Mouse (Mus musculus): ENCODE results near the gene Pmp22. TPM values are rescaled to one million over a fixed set of nuclear protein-coding genes. Genes with fewer than 3 reads are reported as not detected.
A peak's percentile ranks its signal among the peaks of the same experiment; 100 is the strongest.

The Pmp22 gene
- polyA plus RNA-seq, 1 experiment: 57.8 TPM

DNA sequence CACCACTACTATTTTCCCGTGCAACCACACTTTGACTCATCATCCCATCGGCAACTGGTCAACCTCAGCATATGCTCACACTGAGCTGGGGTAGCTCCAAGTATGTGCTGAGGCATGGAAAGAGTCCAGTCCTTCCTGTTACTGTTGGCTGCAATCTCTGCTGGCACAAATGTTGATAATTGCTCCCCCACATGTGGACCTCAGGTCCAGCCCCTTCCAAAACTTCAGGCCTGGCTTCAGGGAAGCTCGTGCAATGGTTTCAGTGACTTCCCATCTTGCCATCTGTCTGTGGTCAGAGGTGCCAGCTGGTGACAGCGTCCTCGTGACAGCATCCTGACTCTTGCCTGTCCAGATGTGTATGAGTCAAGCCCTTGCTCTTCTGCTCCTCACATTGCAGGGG, 44.8 kb downstream of the Pmp22 start:
- H3K27me3 ChIP-seq (ENCODE audit: control insufficient read depth, insufficient read depth, low read length, poor library complexity, severe bottlenecking): no peaks in the 10 kb centered on the region
- H3K4me3 ChIP-seq (ENCODE audit: low read depth, low read length): no peak overlapping the region
- no peak for TF ChIP-seq POLR2A (IDR thresholded peaks at IDR 0.05; ENCODE audit: insufficient read depth, low read length)
- TF ChIP-seq EP300 (IDR thresholded peaks at IDR 0.05; ENCODE audit: insufficient read depth, low read depth, low read length): no peak
- no peak for TF ChIP-seq CTCF (IDR thresholded peaks at IDR 0.05; ENCODE audit: low read depth, low read length)
- H3K27ac ChIP-seq (ENCODE audit: insufficient read depth, low read length): no peak overlapping the region
- H3K36me3 ChIP-seq (ENCODE audit: control insufficient read depth, insufficient read depth, low read length, poor library complexity, severe bottlenecking): no peaks in the 10 kb centered on the region
- H3K9me3 ChIP-seq (replicated peaks; ENCODE audit: control insufficient read depth, insufficient read depth, low read length, poor library complexity, severe bottlenecking): no peaks in the 10 kb centered on the region
- no peaks in the 10 kb centered on the region for H3K4me1 ChIP-seq (ENCODE audit: control insufficient read depth, insufficient read depth, low read length)
- no peak overlapping the region for H3K9ac ChIP-seq (ENCODE audit: low read depth, poor library complexity, severe bottlenecking)

DNA sequence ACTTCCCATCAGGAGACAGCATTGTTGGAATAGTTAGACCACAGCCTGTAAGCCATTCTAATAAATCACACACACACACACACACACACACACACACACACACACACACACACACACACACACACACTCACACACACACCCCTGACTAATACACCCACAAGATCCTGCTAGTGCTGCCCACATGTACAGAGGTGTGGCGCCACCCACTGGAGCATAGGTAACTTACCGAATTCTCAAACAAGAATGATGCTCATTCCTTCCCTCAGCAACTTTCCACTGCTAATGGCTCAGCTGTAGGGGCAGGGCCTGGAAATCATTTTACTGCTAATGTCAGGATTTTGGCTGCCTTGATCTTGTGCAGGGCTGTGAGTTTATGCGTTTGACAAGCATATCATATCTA, 46.5 kb downstream of the Pmp22 start:
- H3K27ac ChIP-seq (ENCODE audit: insufficient read depth, low read length): no peak overlapping the region
- no peaks in the 10 kb centered on the region for H3K36me3 ChIP-seq (ENCODE audit: control insufficient read depth, insufficient read depth, low read length, poor library complexity, severe bottlenecking)
- peak; percentile 72 for TF ChIP-seq CTCF (IDR thresholded peaks at IDR 0.05; ENCODE audit: low read depth, low read length)
- no peak for TF ChIP-seq POLR2A (IDR thresholded peaks at IDR 0.05; ENCODE audit: insufficient read depth, low read length)
- no peaks in the 10 kb centered on the region for H3K9me3 ChIP-seq (replicated peaks; ENCODE audit: control insufficient read depth, insufficient read depth, low read length, poor library complexity, severe bottlenecking)
- H3K4me1 ChIP-seq (ENCODE audit: control insufficient read depth, insufficient read depth, low read length): no peaks in the 10 kb centered on the region
- H3K4me3 ChIP-seq (ENCODE audit: low read depth, low read length): no peak overlapping the region
- H3K9ac ChIP-seq (ENCODE audit: low read depth, poor library complexity, severe bottlenecking): no peak overlapping the region
- H3K27me3 ChIP-seq (ENCODE audit: control insufficient read depth, insufficient read depth, low read length, poor library complexity, severe bottlenecking): no peaks in the 10 kb centered on the region

DNA sequence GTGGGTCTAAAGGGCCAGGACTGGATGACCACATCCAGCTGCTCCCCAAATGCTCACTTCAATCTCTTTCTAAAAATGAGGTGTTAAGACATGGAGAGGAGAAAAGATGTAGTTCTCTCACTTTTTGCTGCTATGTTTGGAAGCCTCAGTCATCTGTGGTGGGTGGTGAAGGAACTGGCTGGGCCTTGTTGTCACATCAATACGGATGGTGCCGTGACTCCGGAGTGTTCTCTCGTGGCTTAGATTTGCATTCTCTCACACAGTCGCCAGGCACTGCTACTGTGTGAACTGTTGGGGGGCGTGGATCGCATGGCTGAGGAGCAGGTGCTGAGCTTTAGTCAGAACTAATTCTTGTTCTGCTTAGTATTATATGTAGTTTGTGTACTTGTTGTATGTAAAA, 47.6 kb downstream of the Pmp22 start:
- H3K27ac ChIP-seq (ENCODE audit: insufficient read depth, low read length): no peak overlapping the region
- no peaks in the 10 kb centered on the region for H3K27me3 ChIP-seq (ENCODE audit: control insufficient read depth, insufficient read depth, low read length, poor library complexity, severe bottlenecking)
- H3K9ac ChIP-seq (ENCODE audit: low read depth, poor library complexity, severe bottlenecking): no peak overlapping the region
- H3K4me1 ChIP-seq (ENCODE audit: control insufficient read depth, insufficient read depth, low read length): peaks cover 2% of the 10 kb centered on the region
- no peaks in the 10 kb centered on the region for H3K36me3 ChIP-seq (ENCODE audit: control insufficient read depth, insufficient read depth, low read length, poor library complexity, severe bottlenecking)
- TF ChIP-seq EP300 (IDR thresholded peaks at IDR 0.05; ENCODE audit: insufficient read depth, low read depth, low read length): no peak
- TF ChIP-seq POLR2A (IDR thresholded peaks at IDR 0.05; ENCODE audit: insufficient read depth, low read length): no peak
- no peak for TF ChIP-seq CTCF (IDR thresholded peaks at IDR 0.05; ENCODE audit: low read depth, low read length)
- no peaks in the 10 kb centered on the region for H3K9me3 ChIP-seq (replicated peaks; ENCODE audit: control insufficient read depth, insufficient read depth, low read length, poor library complexity, severe bottlenecking)
- H3K4me3 ChIP-seq (ENCODE audit: low read depth, low read length): no peak overlapping the region

DNA sequence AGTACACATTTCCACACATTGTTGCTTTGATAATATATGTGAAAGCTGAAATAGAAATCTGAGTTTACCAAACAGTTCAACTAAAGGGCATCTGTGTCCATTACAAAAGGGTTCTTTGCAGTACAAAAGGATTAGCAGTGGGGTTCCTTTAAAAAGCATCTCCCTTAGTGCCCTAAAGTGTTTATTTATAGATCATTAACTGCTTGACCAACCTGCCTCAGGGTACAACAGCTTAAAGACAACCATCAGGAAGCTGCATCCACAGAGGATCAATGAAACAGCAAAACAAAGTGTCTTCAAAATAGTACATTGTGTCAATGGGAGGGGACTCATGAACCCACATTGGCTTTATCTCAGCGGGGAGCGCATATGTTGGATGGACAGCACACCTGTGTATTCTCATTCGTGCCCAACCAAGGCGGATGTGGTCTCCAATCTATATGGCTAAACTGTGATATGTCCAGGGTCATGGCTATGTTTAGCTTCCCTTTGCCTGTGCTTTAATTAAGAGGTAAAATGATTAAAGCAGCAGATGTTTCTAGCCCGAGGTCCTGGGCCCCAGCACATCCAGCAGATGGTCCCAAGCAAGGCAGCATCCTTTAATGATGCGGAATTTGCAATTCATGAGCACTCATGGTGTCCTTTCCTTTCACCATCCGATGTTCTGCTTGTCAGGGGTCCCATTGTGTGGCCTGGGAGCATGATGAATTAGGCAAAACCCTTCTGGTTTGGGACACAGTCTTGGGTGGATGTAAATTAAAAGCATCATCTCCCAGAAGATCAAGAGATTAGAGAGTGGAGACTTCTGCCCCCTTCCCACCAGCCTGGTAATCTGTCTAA, 51.7 kb downstream of the Pmp22 start:
- Histone ChIP-seq H3K27ac (ENCODE audit: insufficient read depth, low read length) (no peak overlapping the region), H3K4me3 (ENCODE audit: low read depth, low read length) (no peak overlapping the region), H3K9me3 (replicated peaks; ENCODE audit: control insufficient read depth, insufficient read depth, low read length, poor library complexity, severe bottlenecking) (no peaks in the 10 kb centered on the region), H3K27me3 (ENCODE audit: control insufficient read depth, insufficient read depth, low read length, poor library complexity, severe bottlenecking) (no peaks in the 10 kb centered on the region), H3K4me1 (ENCODE audit: control insufficient read depth, insufficient read depth, low read length) (peaks cover 2% of the 10 kb centered on the region), H3K9ac (ENCODE audit: low read depth, poor library complexity, severe bottlenecking) (no peak overlapping the region), H3K36me3 (ENCODE audit: control insufficient read depth, insufficient read depth, low read length, poor library complexity, severe bottlenecking) (no peaks in the 10 kb centered on the region)
- TF ChIP-seq EP300 (IDR thresholded peaks at IDR 0.05; ENCODE audit: insufficient read depth, low read depth, low read length): peak; percentile 58; the same call in 1 of the 2 replicates
- no peak for TF ChIP-seq CTCF (IDR thresholded peaks at IDR 0.05; ENCODE audit: low read depth, low read length)
- TF ChIP-seq POLR2A (IDR thresholded peaks at IDR 0.05; ENCODE audit: insufficient read depth, low read length): no peak

DNA sequence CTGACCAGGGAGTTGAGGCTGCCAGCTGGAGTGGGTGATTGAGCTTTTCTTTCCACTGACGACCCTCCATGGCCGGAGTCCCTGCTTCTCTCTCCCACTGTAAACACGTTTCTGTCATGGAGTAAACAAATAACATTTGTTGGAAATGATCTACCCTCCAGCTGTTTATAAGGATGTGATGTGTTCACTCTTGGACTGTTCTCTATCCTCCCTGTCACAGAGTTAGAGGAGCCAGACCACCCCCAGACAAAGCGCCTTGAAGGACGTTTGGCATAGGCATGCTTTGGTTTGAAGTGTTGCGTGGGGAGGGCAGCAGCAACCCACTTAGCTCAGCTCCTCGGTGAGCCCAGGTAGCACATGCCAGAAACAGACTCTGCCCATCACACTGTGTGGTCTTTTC, 60.0 kb downstream of the Pmp22 start:
- H3K27me3 ChIP-seq (ENCODE audit: control insufficient read depth, insufficient read depth, low read length, poor library complexity, severe bottlenecking): no peaks in the 10 kb centered on the region
- no peak overlapping the region for H3K27ac ChIP-seq (ENCODE audit: insufficient read depth, low read length)
- no peak overlapping the region for H3K4me3 ChIP-seq (ENCODE audit: low read depth, low read length)
- no peaks in the 10 kb centered on the region for H3K4me1 ChIP-seq (ENCODE audit: control insufficient read depth, insufficient read depth, low read length)
- TF ChIP-seq POLR2A (IDR thresholded peaks at IDR 0.05; ENCODE audit: insufficient read depth, low read length): no peak
- no peak for TF ChIP-seq CTCF (IDR thresholded peaks at IDR 0.05; ENCODE audit: low read depth, low read length)
- no peak for TF ChIP-seq EP300 (IDR thresholded peaks at IDR 0.05; ENCODE audit: insufficient read depth, low read depth, low read length)
- no peaks in the 10 kb centered on the region for H3K9me3 ChIP-seq (replicated peaks; ENCODE audit: control insufficient read depth, insufficient read depth, low read length, poor library complexity, severe bottlenecking)
- no peaks in the 10 kb centered on the region for H3K36me3 ChIP-seq (ENCODE audit: control insufficient read depth, insufficient read depth, low read length, poor library complexity, severe bottlenecking)
- H3K9ac ChIP-seq (ENCODE audit: low read depth, poor library complexity, severe bottlenecking): no peak overlapping the region

DNA sequence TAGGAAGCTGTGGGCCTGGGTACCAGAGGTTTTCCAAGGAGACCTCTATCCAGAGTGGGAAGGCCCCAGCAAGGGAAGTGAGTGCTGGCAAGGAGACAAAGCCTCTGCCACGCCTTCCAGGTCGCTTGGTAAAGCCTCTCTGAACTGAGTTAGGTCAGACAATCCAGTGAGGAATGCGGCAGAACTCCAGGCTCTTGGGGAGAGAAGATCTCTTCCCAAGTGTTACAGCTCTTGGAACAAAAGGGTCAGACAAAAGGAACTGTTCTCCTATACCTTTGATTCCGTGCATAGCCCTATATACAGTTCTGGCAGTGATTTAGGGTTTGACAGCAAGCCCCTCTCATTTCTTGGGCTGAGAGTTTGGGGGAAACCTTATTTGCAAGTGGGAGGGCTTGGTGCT, 69.3 kb downstream of the Pmp22 start:
- Histone ChIP-seq H3K4me3 (ENCODE audit: low read depth, low read length) (no peak overlapping the region), H3K27ac (ENCODE audit: insufficient read depth, low read length) (no peak overlapping the region), H3K9me3 (replicated peaks; ENCODE audit: control insufficient read depth, insufficient read depth, low read length, poor library complexity, severe bottlenecking) (peaks cover 31% of the 10 kb centered on the region), H3K4me1 (ENCODE audit: control insufficient read depth, insufficient read depth, low read length) (peaks cover 5% of the 10 kb centered on the region), H3K27me3 (ENCODE audit: control insufficient read depth, insufficient read depth, low read length, poor library complexity, severe bottlenecking) (no peaks in the 10 kb centered on the region), H3K36me3 (ENCODE audit: control insufficient read depth, insufficient read depth, low read length, poor library complexity, severe bottlenecking) (no peaks in the 10 kb centered on the region), H3K9ac (ENCODE audit: low read depth, poor library complexity, severe bottlenecking) (no peak overlapping the region)
- TF ChIP-seq CTCF (IDR thresholded peaks at IDR 0.05; ENCODE audit: low read depth, low read length): no peak
- no peak for TF ChIP-seq EP300 (IDR thresholded peaks at IDR 0.05; ENCODE audit: insufficient read depth, low read depth, low read length)
- TF ChIP-seq POLR2A (IDR thresholded peaks at IDR 0.05; ENCODE audit: insufficient read depth, low read length): no peak
